Mouse (Mus musculus) small intestine, adult 2 months (tissue): Measurements from ENCODE around the gene Vars2.

Source experiments
- CTCF ChIP-seq: fragments of 200-500 bp; IDR thresholded peaks from 2 replicates; pipeline ENCODE4 v1.5.1; 2012; ENCODE audit warnings: low read depth, mild to moderate bottlenecking, control low read depth, inconsistent platforms, low read length, moderate library complexity, mixed read lengths; ENCODE audit not compliant: insufficient replicate concordance, insufficient read length; ENCODE audit errors: extremely low read depth
- POLR2A ChIP-seq: fragments of 200-500 bp; IDR thresholded peaks from 2 replicates; pipeline ENCODE4 v1.6.1; 2012; ENCODE audit warnings: low read depth, mild to moderate bottlenecking, control low read depth, inconsistent platforms, low read length, moderate library complexity

DNA sequence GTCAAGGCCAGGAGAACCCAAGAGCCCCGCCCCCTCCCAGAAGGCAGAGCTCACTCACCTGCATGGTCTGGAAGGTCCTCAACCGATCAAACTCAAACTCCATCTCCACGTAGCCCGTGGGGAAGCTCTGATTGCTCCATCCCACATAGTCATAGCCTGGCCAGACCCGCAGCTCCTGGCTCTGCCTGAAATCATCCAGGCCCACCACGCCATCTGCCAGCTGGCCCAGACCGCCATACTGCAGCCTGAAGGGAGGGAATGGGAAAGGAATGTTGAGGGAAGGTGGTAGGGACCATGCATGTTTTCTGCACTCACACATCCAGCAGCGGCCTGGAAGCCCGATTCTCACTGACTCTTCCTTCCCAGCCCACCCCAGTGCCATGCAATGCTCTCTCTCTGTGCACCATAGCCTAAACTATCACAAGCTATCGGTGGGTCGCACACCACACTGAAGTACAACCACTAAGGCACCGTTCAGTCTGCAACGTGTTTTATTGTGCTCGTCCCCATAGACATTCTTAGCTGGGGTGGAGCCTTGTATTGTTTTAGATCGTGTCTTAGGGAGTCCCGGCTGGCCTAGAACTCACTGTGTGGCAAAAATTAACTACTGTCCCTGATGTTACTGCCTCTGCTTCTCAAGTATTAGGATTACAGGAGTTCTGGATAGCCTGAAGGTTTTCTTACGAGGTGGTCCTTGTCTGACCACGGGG, 22.7 kb upstream of the Vars2 start:
- TF ChIP-seq CTCF = no peak
- no peak for TF ChIP-seq POLR2A
